In genomic region chr9:96398165-96398564, GRCm38 (mm10) we compare ENCODE assay signal across 11 mouse cellular contexts. TPM values are rescaled to one million over a fixed set of nuclear protein-coding genes. Genes with fewer than 3 reads are reported as not detected.
A peak's percentile ranks its signal among the peaks of the same experiment; 100 is the strongest.
DNase-seq lines count a peak whose midpoint lies in the region; ATAC-seq and TF ChIP-seq lines count a peak whose summit lies in the region.
"Had no signal": no experiment of that assay in that cellular context is flagged by ENCODE, and none has a peak within 500 bp of the region (broad histone marks: within the 10 kb centered on the region; RNA-seq: fewer than 3 reads in every experiment).

No protein-coding gene starts in this region.

- no peaks in the 10 kb centered on the region for H3K9me3 ChIP-seq in heart, embryonic 12.5 days (replicated peaks)
- no peaks in the 10 kb centered on the region for H3K9me3 ChIP-seq in lung, postnatal 0 days (ENCODE audit: low read length)
- H3K9me3 ChIP-seq in embryonic facial prominence, embryonic 14.5 days (ENCODE audit: control insufficient read depth, low read length): no peaks in the 10 kb centered on the region
- H3K9me3 ChIP-seq in liver, embryonic 16.5 days (replicated peaks; ENCODE audit: control insufficient read depth, low read length): no peaks in the 10 kb centered on the region
- H3K9me3 ChIP-seq: intestine, embryonic 15.5 days; stomach, embryonic 15.5 days had no signal

- no peak for TF ChIP-seq CTCF in lung, postnatal 0 days (IDR thresholded peaks at IDR 0.05)

- DNase-seq in heart, postnatal 10 days: no peak
- no peak for DNase-seq in lung, postnatal 0 days (ENCODE audit: low spot score)
- DNase-seq in lung, postnatal 36 days: no peak
- DNase-seq in embryonic facial prominence, embryonic 14.5 days (ENCODE audit: low spot score): no peak
- no peak for DNase-seq in layer of hippocampus, postnatal 36 days
- DNase-seq in urinary bladder, postnatal 36 days (ENCODE audit: low spot score in 2 of 2): no peak

- H3K9ac ChIP-seq in heart, embryonic 12.5 days: no peak overlapping the region
- no peak overlapping the region for H3K9ac ChIP-seq in lung, postnatal 0 days (replicated peaks; ENCODE audit: low read depth)
- H3K9ac ChIP-seq in embryonic facial prominence, embryonic 14.5 days (ENCODE audit: low read depth, low read length): no peak overlapping the region
- H3K9ac ChIP-seq in liver, embryonic 16.5 days (ENCODE audit: low read depth, low read length): no peak overlapping the region
- H3K9ac ChIP-seq: intestine, embryonic 15.5 days; stomach, embryonic 15.5 days had no signal

- H3K4me3 ChIP-seq in heart, embryonic 12.5 days: no peak overlapping the region
- H3K4me3 ChIP-seq in lung, postnatal 0 days (ENCODE audit: low read depth, low read length): no peak overlapping the region
- H3K4me3 ChIP-seq in embryonic facial prominence, embryonic 14.5 days (ENCODE audit: low read depth, low read length): no peak overlapping the region
- no peak overlapping the region for H3K4me3 ChIP-seq in liver, embryonic 16.5 days (ENCODE audit: low read depth, low read length)
- H3K4me3 ChIP-seq: intestine, embryonic 15.5 days; stomach, embryonic 15.5 days had no signal

- WGBS in heart, embryonic 12.5 days: 40% methylated on average over 8 of the region's 8 CpGs
- WGBS in lung, postnatal 0 days: 51% methylated on average over 8 of the region's 8 CpGs
- WGBS in embryonic facial prominence, embryonic 14.5 days: 25% methylated on average over 8 of the region's 8 CpGs
- 52% methylated on average over 8 of the region's 8 CpGs for WGBS in liver, embryonic 16.5 days (ENCODE audit: insufficient replicate concordance)

- TF ChIP-seq EP300 in lung, postnatal 0 days (IDR thresholded peaks at IDR 0.05): no peak

- intact Hi-C loops in heart, postnatal 10 days (cut with DNase I): no loop called here

- peak overlapping the region; percentile 61 for H3K27ac ChIP-seq in heart, embryonic 12.5 days (ENCODE audit: poor library complexity, severe bottlenecking)
- peak overlapping the region; percentile 33; the same call in 1 of the 2 replicates for H3K27ac ChIP-seq in lung, postnatal 0 days (ENCODE audit: low read length)
- H3K27ac ChIP-seq in embryonic facial prominence, embryonic 14.5 days (replicated peaks; ENCODE audit: low read depth, low read length): no peak overlapping the region
- H3K27ac ChIP-seq in liver, embryonic 16.5 days (ENCODE audit: low read length): 0 out of 2 replicates have a peak overlapping the region, but pooled peaks have one; percentile 16
- H3K27ac ChIP-seq: intestine, embryonic 15.5 days had no signal

- H3K36me3 ChIP-seq in heart, embryonic 12.5 days: no peaks in the 10 kb centered on the region
- H3K36me3 ChIP-seq in lung, postnatal 0 days (ENCODE audit: insufficient read depth, low read length): no peaks in the 10 kb centered on the region
- no peaks in the 10 kb centered on the region for H3K36me3 ChIP-seq in embryonic facial prominence, embryonic 14.5 days (ENCODE audit: control insufficient read depth, insufficient read depth, low read length)
- H3K36me3 ChIP-seq in liver, embryonic 16.5 days (ENCODE audit: control insufficient read depth, insufficient read depth): no peaks in the 10 kb centered on the region
- H3K36me3 ChIP-seq: intestine, embryonic 15.5 days; stomach, embryonic 15.5 days had no signal

- H3K4me2 ChIP-seq in heart, embryonic 12.5 days: no peak overlapping the region
- no peak overlapping the region for H3K4me2 ChIP-seq in lung, postnatal 0 days (replicated peaks; ENCODE audit: low read depth, low read length)
- no peak overlapping the region for H3K4me2 ChIP-seq in embryonic facial prominence, embryonic 14.5 days (ENCODE audit: low read depth, low read length)
- no peak overlapping the region for H3K4me2 ChIP-seq in liver, embryonic 16.5 days (ENCODE audit: low read depth, low read length)
- H3K4me2 ChIP-seq: intestine, embryonic 15.5 days; stomach, embryonic 15.5 days had no signal

- no peaks in the 10 kb centered on the region for H3K27me3 ChIP-seq in heart, embryonic 12.5 days (replicated peaks)
- no peaks in the 10 kb centered on the region for H3K27me3 ChIP-seq in lung, postnatal 0 days (replicated peaks; ENCODE audit: insufficient read depth, low read length)
- no peaks in the 10 kb centered on the region for H3K27me3 ChIP-seq in embryonic facial prominence, embryonic 14.5 days (replicated peaks; ENCODE audit: control insufficient read depth, insufficient read depth, low read length)
- H3K27me3 ChIP-seq in liver, embryonic 16.5 days (ENCODE audit: control insufficient read depth, insufficient read depth, low read depth, low read length): no peaks in the 10 kb centered on the region
- H3K27me3 ChIP-seq: CH12.LX; intestine, embryonic 15.5 days; stomach, embryonic 15.5 days had no signal

- H3K4me1 ChIP-seq in heart, embryonic 12.5 days (replicated peaks): peaks cover 47% of the 10 kb centered on the region
- no peaks in the 10 kb centered on the region for H3K4me1 ChIP-seq in lung, postnatal 0 days (ENCODE audit: insufficient read depth, low read depth, low read length)
- peaks cover 5% of the 10 kb centered on the region; the same call in 1 of the 2 replicates for H3K4me1 ChIP-seq in embryonic facial prominence, embryonic 14.5 days (ENCODE audit: control insufficient read depth, insufficient read depth, low read length)
- no peaks in the 10 kb centered on the region; the same call in 1 of the 2 replicates for H3K4me1 ChIP-seq in liver, embryonic 16.5 days (ENCODE audit: control insufficient read depth, low read depth, low read length)

- 0 out of 2 replicates have a peak, but pooled peaks have one; percentile 5 for ATAC-seq in heart, embryonic 12.5 days (ENCODE audit: insufficient number of reproducible peaks, low FRiP score)
- ATAC-seq in lung, postnatal 0 days: no peak
- peak; percentile 30; the same call in 1 of the 2 replicates for ATAC-seq in embryonic facial prominence, embryonic 14.5 days (ENCODE audit: low read depth)
- ATAC-seq in liver, embryonic 16.5 days (ENCODE audit: low read depth): no peak
- ATAC-seq: intestine, embryonic 15.5 days had no signal

RNA-seq across cellular contexts. Expression of gene Atp1b3, which starts 33.9 kb away (rescaled TPM):
- polyA plus RNA-seq in heart, embryonic 12.5 days (2016; fragmentation: Nextera tagmentation; extraction: Ambion mirVana): 164 and 168 TPM in 2 replicates
- 10 to 100 TPM; 74.1 to 76.5 TPM for total RNA-seq in heart, postnatal 10 days (2021)
- 206 and 220 TPM in 2 replicates for polyA plus RNA-seq in lung, postnatal 0 days (2015; fragmentation: Nextera tagmentation; extraction: Ambion mirVana)
- 157 TPM in 2 replicates for polyA plus RNA-seq in embryonic facial prominence, embryonic 14.5 days (2014; fragmentation: Nextera tagmentation; extraction: Ambion mirVana)
- polyA plus RNA-seq in liver, embryonic 16.5 days (2015; fragmentation: Nextera tagmentation; extraction: Ambion mirVana): 57.3 and 61.7 TPM in 2 replicates
- 10 to 100 TPM; 78.5 to 87.6 TPM for total RNA-seq in layer of hippocampus, postnatal 36 days (2021)

Comparison
In these comparisons a context has a peak if more than half of its experiments do, and no peak if none do; other contexts are left out.
1. ATAC-seq: peak in heart, embryonic 12.5 days (single experiment) and embryonic facial prominence, embryonic 14.5 days (single experiment); none in lung, postnatal 0 days (single experiment) and liver, embryonic 16.5 days (single experiment).